Comparison of ENCODE assay signal across 12 mouse cellular contexts in genomic region chr10:39417611-39418010, GRCm38 (mm10). TPM values are rescaled to one million over a fixed set of nuclear protein-coding genes. Genes with fewer than 3 reads are reported as not detected.
DNase-seq lines count a peak whose midpoint lies in the region; ATAC-seq and TF ChIP-seq lines count a peak whose summit lies in the region.
"Had no signal": no experiment of that assay in that cellular context is flagged by ENCODE, and none has a peak within 500 bp of the region (broad histone marks: within the 10 kb centered on the region; RNA-seq: fewer than 3 reads in every experiment).

No protein-coding gene starts in this region.

- no peak for TF ChIP-seq CTCF in liver, adult 2 months (IDR thresholded peaks at IDR 0.05; ENCODE audit: low read depth, low read length)

- H3K36me3 ChIP-seq in liver, adult 2 months (ENCODE audit: control insufficient read depth, insufficient read depth, low read length): no peaks in the 10 kb centered on the region
- H3K36me3 ChIP-seq in liver, embryonic 12.5 days: no peaks in the 10 kb centered on the region
- no peaks in the 10 kb centered on the region for H3K36me3 ChIP-seq in embryonic facial prominence, embryonic 10.5 days (replicated peaks)
- H3K36me3 ChIP-seq: hindbrain, embryonic 15.5 days; limb, embryonic 13.5 days had no signal

- H3K9ac ChIP-seq in liver, adult 2 months (ENCODE audit: low read depth, low read length): no peak overlapping the region
- H3K9ac ChIP-seq in liver, embryonic 12.5 days: no peak overlapping the region
- H3K9ac ChIP-seq: hindbrain, embryonic 15.5 days; limb, embryonic 13.5 days had no signal

- H3K4me3 ChIP-seq in liver, adult 2 months (ENCODE audit: insufficient read depth, low read depth, low read length): no peak overlapping the region
- no peak overlapping the region for H3K4me3 ChIP-seq in liver, embryonic 12.5 days
- H3K4me3 ChIP-seq in embryonic facial prominence, embryonic 10.5 days: no peak overlapping the region
- H3K4me3 ChIP-seq: hindbrain, embryonic 15.5 days; limb, embryonic 13.5 days had no signal

- peak; percentile 43 to 61 for DNase-seq in heart, adult 9 months (ENCODE audit: low spot score in 2 of 2)
- no peak for DNase-seq in heart, postnatal 14 days
- DNase-seq in liver, adult 2 months (ENCODE audit: extremely low read depth, low read depth, low spot score): peak; percentile 27
- no peak for DNase-seq in embryonic facial prominence, embryonic 10.5 days (ENCODE audit: low spot score)
- peak; percentile 32 to 41 for DNase-seq in heart, postnatal 10 days
- no peak for DNase-seq in layer of hippocampus, adult 9-10 months (ENCODE audit: low spot score)
- DNase-seq in Muller cell, postnatal 12 days (ENCODE audit: inconsistent ontology term): no peak
- DNase-seq: cerebellum, postnatal 25 days had no signal

- no peak for TF ChIP-seq POLR2A in liver, adult 2 months (IDR thresholded peaks at IDR 0.05; ENCODE audit: extremely low read depth, insufficient read depth, low read length)

- 71% methylated on average over 5 of the region's 5 CpGs for WGBS in liver, adult 2 months
- WGBS in liver, embryonic 12.5 days (ENCODE audit: insufficient replicate concordance): 53% methylated on average over 5 of the region's 5 CpGs
- WGBS in embryonic facial prominence, embryonic 10.5 days: 66% methylated on average over 5 of the region's 5 CpGs

- no peaks in the 10 kb centered on the region for H3K79me2 ChIP-seq in liver, adult 2 months (ENCODE audit: control insufficient read depth, insufficient read depth, low read length)

- peak overlapping the region; percentile 27; the same call in 1 of the 2 replicates for H3K27ac ChIP-seq in liver, adult 2 months (replicated peaks; ENCODE audit: insufficient read depth, low read depth, low read length)
- H3K27ac ChIP-seq in liver, embryonic 12.5 days: no peak overlapping the region
- H3K27ac ChIP-seq in embryonic facial prominence, embryonic 10.5 days (replicated peaks): peak overlapping the region; percentile 59
- H3K27ac ChIP-seq: hindbrain, embryonic 15.5 days; limb, embryonic 13.5 days had no signal

- no peak for ATAC-seq in liver, embryonic 12.5 days
- ATAC-seq: Patski had no signal

- no peaks in the 10 kb centered on the region for H3K9me3 ChIP-seq in liver, embryonic 12.5 days (replicated peaks)
- H3K9me3 ChIP-seq in embryonic facial prominence, embryonic 10.5 days: no peaks in the 10 kb centered on the region
- H3K9me3 ChIP-seq: hindbrain, embryonic 15.5 days; limb, embryonic 13.5 days had no signal

- no peaks in the 10 kb centered on the region for H3K27me3 ChIP-seq in liver, adult 2 months (ENCODE audit: control insufficient read depth, insufficient read depth, low read length)
- H3K27me3 ChIP-seq in liver, embryonic 12.5 days (replicated peaks): no peaks in the 10 kb centered on the region
- no peaks in the 10 kb centered on the region for H3K27me3 ChIP-seq in embryonic facial prominence, embryonic 10.5 days (replicated peaks; ENCODE audit: low read depth, poor library complexity, severe bottlenecking)
- H3K27me3 ChIP-seq: hindbrain, embryonic 15.5 days; limb, embryonic 13.5 days; Patski had no signal

- H3K4me2 ChIP-seq in liver, embryonic 12.5 days: no peak overlapping the region
- H3K4me2 ChIP-seq: hindbrain, embryonic 15.5 days; limb, embryonic 13.5 days had no signal

- intact Hi-C loops in heart, postnatal 14 days (cut with DNase I): loop anchor here (5.0 kb wide), 1 partner anchor 45 kb away; no protein-coding TSS in a partner anchor
- intact Hi-C loops in heart, postnatal 10 days (cut with DNase I): no loop called here

- peaks cover 3% of the 10 kb centered on the region; the same call in 1 of the 2 replicates for H3K4me1 ChIP-seq in liver, adult 2 months (ENCODE audit: control insufficient read depth, insufficient read depth, low read length)
- peaks cover 47% of the 10 kb centered on the region for H3K4me1 ChIP-seq in liver, embryonic 12.5 days
- peaks cover 56% of the 10 kb centered on the region for H3K4me1 ChIP-seq in embryonic facial prominence, embryonic 10.5 days

RNA-seq across cellular contexts. Expression of gene Fyn, which starts 49.0 kb away (rescaled TPM):
- 10 to 100 TPM; 37.7 to 41.7 TPM for total RNA-seq in heart, postnatal 14 days (2021)
- total RNA-seq in liver, adult 2 months (2014; rRNA removed): 5.6 and 7.2 TPM in 2 replicates
- polyA plus RNA-seq in liver, adult 2 months (2012; rRNA removed): 2.7 and 4.4 TPM in 2 replicates
- 15.1 and 15.7 TPM in 2 replicates for polyA plus RNA-seq in liver, embryonic 12.5 days (2016; fragmentation: Nextera tagmentation; extraction: Ambion mirVana)
- 20.2 and 21.5 TPM in 2 replicates for polyA plus RNA-seq in embryonic facial prominence, embryonic 10.5 days (2016; fragmentation: Nextera tagmentation; extraction: Ambion mirVana)
- total RNA-seq in heart, postnatal 10 days (2021): 10 to 100 TPM; 52.2 to 55.5 TPM

Comparison
In these comparisons a context has a peak if more than half of its experiments do, and no peak if none do; other contexts are left out.
1. DNase-seq: peak in heart, adult 9 months (2 of 2), liver, adult 2 months (single experiment) and heart, postnatal 10 days (2 of 2); none in heart, postnatal 14 days (0 of 2), embryonic facial prominence, embryonic 10.5 days (single experiment), layer of hippocampus, adult 9-10 months (single experiment) and Muller cell, postnatal 12 days (single experiment).